Mouse (Mus musculus) liver, postnatal 0 days (tissue): ENCODE data around the gene Ube2g1.

Source experiments
- CTCF ChIP-seq: sonication (generic); IDR thresholded peaks from 2 replicates; pipeline ENCODE4 v1.5.1; 2016; ENCODE audit warnings: antibody characterized with exemption, low read depth
- EP300 ChIP-seq: IDR thresholded peaks from 2 replicates; pipeline ENCODE4 v1.6.1; 2016; ENCODE audit warnings: antibody characterized with exemption, low read depth, mild to moderate bottlenecking

GRCm38 (mm10) chr11:72615931-72616330 is 8.8 kb downstream of the Ube2g1 start:
- TF ChIP-seq EP300: no peak
- TF ChIP-seq CTCF: no peak
